Mouse (Mus musculus) Patski (cell line): ENCODE measurements around the gene Usp33. TPM values are rescaled to one million over a fixed set of nuclear protein-coding genes. Genes with fewer than 3 reads are reported as not detected.

Source experiments
- ATAC-seq: fragments of 100-300 bp; one replicate; pipeline ENCODE4 v1.8.0; 2021
- CTCF ChIA-PET: fragments of 350-600 bp; sonication (Branson Sonifier 250); formaldehyde crosslinking; loops from one replicate; lab custom pipeline; 2022; ENCODE audit warnings: inconsistent platforms; lab: Charles Lee
- POLR2A ChIA-PET: fragments of 350-600 bp; sonication (Branson Sonifier 250); formaldehyde crosslinking; loops from one replicate; lab custom pipeline; 2022; ENCODE audit warnings: antibody characterized with exemption, inconsistent platforms; lab: Charles Lee
- DNase-seq: peaks from one replicate; pipeline ENCODE4 v3.0.0-alpha.2; 2011; ENCODE audit warnings: low read depth, low spot score
- H3K27me3 ChIP-seq: fragments of 371-371 bp; one replicate; pipeline ENCODE4 v1.5.1; 2021
- CTCF ChIP-seq: fragments of 100-300 bp; IDR thresholded peaks from one replicate; pipeline ENCODE4 v1.5.1; 2021
- in situ Hi-C: fragments of 300-500 bp; cut with MboI; formaldehyde crosslinking; loops from 3 replicates; pipeline ENCODE4 v1.11.1; 2018; ENCODE audit warnings: low pct_unique_long_range_greater_than_20kb, mixed read lengths
- polyA plus RNA-seq: library from polyadenylated mRNA; unstranded; gene quantifications from one replicate; pipeline ENCODE4 v1.2.3, GENCODE M21; 2021

Usp33 gene
- polyA plus RNA-seq, 1 experiment from 2014 or later, result 90.3 TPM

DNA sequence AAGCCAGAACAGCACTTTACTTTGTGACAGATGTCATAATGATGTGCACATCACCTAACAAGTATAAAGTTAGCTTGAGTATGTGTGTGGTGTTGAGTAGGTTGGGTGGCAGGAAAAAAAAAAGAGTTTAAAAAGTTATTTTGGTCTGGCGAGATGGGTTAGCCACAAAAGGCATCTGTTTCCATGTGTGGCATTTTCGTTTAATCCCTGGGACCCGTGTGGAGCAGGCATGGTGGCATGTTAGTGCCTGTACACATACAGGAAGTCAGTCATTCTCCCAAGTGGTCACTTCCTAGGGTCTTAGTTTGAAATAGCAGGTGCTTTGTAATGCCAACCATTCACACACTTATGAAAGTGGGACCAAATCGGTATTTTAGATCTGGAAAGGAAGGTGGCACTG lies 66.1 kb downstream of the Usp33 start:
- no peak for DNase-seq

DNA sequence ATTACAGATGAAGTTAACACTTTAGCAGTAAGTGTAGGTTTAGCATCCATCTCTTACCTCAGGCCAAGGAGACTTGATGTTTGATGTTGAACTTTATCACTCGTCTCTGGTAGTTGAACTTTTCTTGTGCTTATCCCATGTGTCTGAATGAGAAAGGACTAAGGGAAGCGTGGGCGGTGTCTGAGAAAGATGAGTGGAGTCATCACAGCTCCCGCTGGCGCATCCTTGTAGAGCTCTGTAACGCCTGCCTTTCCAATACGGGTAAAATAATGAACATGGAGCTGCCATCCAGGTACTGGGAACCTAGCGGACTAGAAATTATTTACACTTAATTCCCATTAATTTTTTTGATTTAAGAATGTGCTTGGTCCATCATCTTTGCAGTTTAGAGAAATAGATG lies 82.6 kb downstream of the Usp33 start:
- CTCF ChIA-PET, result no interaction called here
- TF ChIP-seq CTCF, result no peak
- no peaks in the 10 kb centered on the region for H3K27me3 ChIP-seq
- in situ Hi-C loops, result no loop called here
- ATAC-seq (no peak), DNase-seq (no peak)
- POLR2A ChIA-PET, result no interaction called here

More for the DNA sequence above, 66.1 kb downstream of the Usp33 start:
- H3K27me3 ChIP-seq, result no peaks in the 10 kb centered on the region
- no peak for ATAC-seq
- in situ Hi-C loops, result no loop called here
- TF ChIP-seq CTCF, result no peak
- ChIA-PET POLR2A (interaction anchor here (0.6 kb wide), 1 partner anchor 10 kb away, joined by 3 read pairs; no protein-coding TSS in a partner anchor), CTCF (no interaction called here)

DNA sequence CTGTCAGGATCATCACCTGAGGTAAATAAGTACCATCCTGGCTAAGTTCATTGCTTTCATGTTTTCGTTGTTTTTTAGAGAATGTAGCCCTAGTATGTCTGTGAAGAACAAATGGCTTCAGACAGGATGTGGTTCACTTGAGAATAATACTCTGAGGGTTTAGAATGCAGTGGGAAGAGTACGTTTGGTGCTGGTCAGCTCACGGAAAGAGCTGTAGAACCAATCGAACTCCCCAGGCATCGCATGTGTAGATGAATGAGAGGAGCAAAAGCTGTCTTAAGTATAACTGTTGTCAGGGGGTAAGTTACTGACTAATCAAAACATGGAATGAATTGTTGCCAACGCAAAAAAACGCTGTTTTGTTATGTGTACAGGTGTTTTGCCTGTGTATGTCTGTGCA lies 86.4 kb downstream of the Usp33 start:
- POLR2A ChIA-PET, result no interaction called here

DNA sequence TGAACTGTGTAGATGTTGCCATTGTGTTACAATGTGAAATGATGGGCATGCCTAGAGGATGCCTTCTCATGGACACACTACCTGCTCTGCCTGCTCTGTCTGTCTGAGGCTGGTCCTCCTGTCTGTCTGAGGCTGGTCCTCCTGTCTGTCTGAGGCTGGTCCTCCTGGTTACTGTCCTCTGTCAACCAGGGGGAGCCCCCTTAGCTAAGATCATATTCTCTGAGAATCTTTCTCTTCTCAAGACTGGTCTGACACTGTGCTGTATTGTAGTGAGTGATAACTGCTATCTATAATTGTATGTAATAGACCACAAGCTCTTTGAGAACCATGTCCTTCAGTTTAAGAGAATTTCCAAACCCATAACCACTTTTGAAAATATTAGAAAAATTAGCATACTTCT lies 89.3 kb downstream of the Usp33 start:
- CTCF ChIA-PET, result interaction anchor here (1.2 to 2.7 kb wide), 7 partner anchors 8 to 45 kb away, joined by 3 to 10 read pairs (median 4); no protein-coding TSS in a partner anchor
- H3K27me3 ChIP-seq, result no peaks in the 10 kb centered on the region
- DNase-seq, result no peak
- POLR2A ChIA-PET, result interaction anchor here (1.9 kb wide), 1 partner anchor 39 kb away, joined by 6 read pairs; the partner anchor contains the start of gene Zzz3
- ATAC-seq, result no peak
- in situ Hi-C loops, result no loop called here
- no peak for TF ChIP-seq CTCF

More for the DNA sequence above, 86.4 kb downstream of the Usp33 start:
- no peak for TF ChIP-seq CTCF
- no peak for DNase-seq
- no peak for ATAC-seq
- in situ Hi-C loops, result no loop called here
- CTCF ChIA-PET, result interaction anchor here (1.4 to 3.0 kb wide), 2 partner anchors 12 to 38 kb away, joined by 4 to 13 read pairs; no protein-coding TSS in a partner anchor
- no peaks in the 10 kb centered on the region for H3K27me3 ChIP-seq

DNA sequence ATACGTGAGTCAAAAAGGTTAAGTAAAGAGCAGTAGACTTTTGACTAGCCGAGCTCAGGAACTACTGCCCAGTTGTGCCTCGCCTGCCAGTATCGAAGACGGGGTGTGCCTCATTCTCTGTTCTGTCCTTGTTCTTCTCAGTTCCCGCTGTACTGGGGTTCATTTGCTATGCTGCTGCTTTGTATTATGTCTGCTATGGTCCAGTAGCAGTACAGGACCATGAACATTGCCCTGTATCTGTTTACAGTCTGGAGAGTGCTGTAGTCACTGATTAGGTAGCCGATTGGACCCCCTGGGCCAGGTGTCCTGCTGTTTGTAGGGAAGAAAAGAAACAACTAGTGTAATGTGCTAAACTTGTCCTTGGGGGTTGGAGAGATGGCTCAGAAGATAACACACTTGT lies 91.8 kb downstream of the Usp33 start:
- in situ Hi-C loops, result no loop called here
- TF ChIP-seq CTCF, result no peak
- no peak for ATAC-seq
- H3K27me3 ChIP-seq, result no peaks in the 10 kb centered on the region
- no peak for DNase-seq
- POLR2A ChIA-PET, result interaction anchor here (0.7 kb wide), 1 partner anchor 30 kb away, joined by 9 read pairs; no protein-coding TSS in a partner anchor
- CTCF ChIA-PET, result interaction anchor here (1.7 to 2.3 kb wide), 3 partner anchors 9 to 54 kb away, joined by 3 to 7 read pairs (median 6); no protein-coding TSS in a partner anchor

DNA sequence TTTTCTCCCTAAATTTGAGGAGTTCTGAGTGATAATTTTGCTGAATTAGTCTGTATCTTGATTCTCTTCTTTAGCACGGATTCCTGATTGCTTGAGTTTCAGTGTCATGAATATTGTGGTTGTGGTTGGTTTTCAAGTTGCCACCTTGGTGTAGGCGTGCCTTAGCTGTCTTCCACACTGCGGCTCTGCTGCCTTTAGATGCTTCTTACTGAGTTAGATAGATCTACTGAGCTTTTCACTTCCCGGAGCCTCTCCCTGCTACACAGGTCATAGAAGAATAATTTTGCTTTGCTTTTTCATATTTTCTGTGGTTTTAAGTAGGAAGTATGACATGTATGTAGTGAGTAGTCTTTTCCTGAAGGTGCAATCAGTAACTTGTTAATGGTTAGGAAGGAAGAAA lies 96.5 kb downstream of the Usp33 start:
- no peak for TF ChIP-seq CTCF
- POLR2A ChIA-PET, result interaction anchor here (1.3 kb wide), 1 partner anchor 26 kb away, joined by 3 read pairs; no protein-coding TSS in a partner anchor
- in situ Hi-C loops, result no loop called here
- CTCF ChIA-PET, result interaction anchor here (1.1 to 1.8 kb wide), 5 partner anchors 8 to 307 kb away, joined by 3 to 4 read pairs (median 4); partner anchors contain the start of gene Zzz3
- H3K27me3 ChIP-seq, result no peaks in the 10 kb centered on the region
- DNase-seq (no peak), ATAC-seq (no peak)

Other genes with a start within 250 kb of the Usp33 start
- 0.21 TPM for gene Gipc2, start 180.2 kb upstream of the Usp33 start, polyA plus RNA-seq
- gene Dnajb4, start 136.2 kb upstream of the Usp33 start, polyA plus RNA-seq, result 85.0 TPM
- 102 TPM for gene Fubp1, start 136.1 kb upstream of the Usp33 start, polyA plus RNA-seq
- 20.6 TPM for gene Nexn, start 80.1 kb upstream of the Usp33 start, polyA plus RNA-seq
- 12.0 TPM for gene Miga1, start 6.1 kb upstream of the Usp33 start, polyA plus RNA-seq
- 63.4 TPM for gene Zzz3, start 49.0 kb downstream of the Usp33 start, polyA plus RNA-seq